Mouse (Mus musculus): ENCODE measurements around the gene Hnrnpl. TPM values are rescaled to one million over a fixed set of nuclear protein-coding genes. Genes with fewer than 3 reads are reported as not detected.

Hnrnpl gene
- polyA plus RNA-seq, 1 experiment from 2014 or later, result 88.6 TPM

DNA sequence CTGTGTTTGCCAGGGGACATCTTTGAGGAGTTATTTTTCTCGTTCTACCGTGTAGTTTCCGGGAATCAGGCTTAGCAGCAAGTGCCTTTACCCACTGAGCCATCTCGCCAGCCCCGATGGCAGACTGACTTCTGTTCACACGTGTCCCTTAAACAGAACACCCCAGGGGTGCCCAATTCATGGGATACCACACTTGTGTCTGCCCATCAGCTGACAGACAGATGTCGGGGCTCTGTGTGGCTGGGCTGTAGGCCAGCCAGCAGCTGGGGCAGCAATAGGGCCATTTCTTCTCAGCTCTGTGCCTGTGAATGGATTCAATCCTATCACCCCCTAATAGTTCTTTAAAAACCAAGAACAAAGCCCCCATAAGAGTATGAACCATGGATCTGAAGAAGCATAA, 33.2 kb upstream of the Hnrnpl start:
- Histone ChIP-seq H3K9me3 (ENCODE audit: low read length) (no peaks in the 10 kb centered on the region), H3K36me3 (replicated peaks; ENCODE audit: insufficient read depth, low read length) (peaks cover 8% of the 10 kb centered on the region), H3K27ac (ENCODE audit: low read depth) (no peak overlapping the region), H3K4me3 (ENCODE audit: low read depth, low read length) (no peak overlapping the region), H3K27me3 (ENCODE audit: insufficient read depth, low read length) (no peaks in the 10 kb centered on the region), H3K9ac (replicated peaks) (no peak overlapping the region), H3K4me1 (ENCODE audit: insufficient read depth) (peaks cover under 1% of the 10 kb centered on the region), H3K4me2 (ENCODE audit: low read depth, low read length) (no peak overlapping the region)
- no peak for ATAC-seq
- TF ChIP-seq CTCF (IDR thresholded peaks at IDR 0.05; ENCODE audit: low read depth) (no peak), EP300 (IDR thresholded peaks at IDR 0.05; ENCODE audit: low read depth) (no peak)
- WGBS (ENCODE audit: insufficient replicate concordance), result 81% methylated on average over 7 of the region's 7 CpGs
- no peak for DNase-seq

DNA sequence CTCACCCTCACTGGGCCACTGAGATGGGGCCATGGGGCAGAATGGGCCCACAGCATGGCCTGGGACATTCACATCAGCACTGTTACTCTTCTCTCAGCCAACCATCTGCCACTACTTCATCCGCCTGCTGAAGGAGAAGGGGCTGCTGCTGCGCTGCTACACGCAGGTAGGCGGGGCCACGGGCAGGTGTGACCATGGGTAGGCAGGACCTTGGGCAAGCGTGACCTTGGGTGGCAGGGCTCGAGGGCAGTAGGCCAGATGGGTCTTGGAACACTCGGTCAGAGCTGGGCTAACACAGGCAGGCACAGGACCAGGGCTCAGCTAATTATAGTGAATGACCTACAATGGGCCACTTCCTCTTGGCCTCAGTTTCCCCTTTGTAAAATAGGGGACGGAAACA, 29.5 kb upstream of the Hnrnpl start:
- Histone ChIP-seq H3K4me1 (ENCODE audit: insufficient read depth) (peaks cover 10% of the 10 kb centered on the region), H3K4me2 (ENCODE audit: low read depth, low read length) (no peak overlapping the region), H3K36me3 (replicated peaks; ENCODE audit: insufficient read depth, low read length) (peaks cover 12% of the 10 kb centered on the region), H3K9ac (replicated peaks) (no peak overlapping the region), H3K9me3 (ENCODE audit: low read length) (no peaks in the 10 kb centered on the region), H3K27me3 (ENCODE audit: insufficient read depth, low read length) (no peaks in the 10 kb centered on the region), H3K4me3 (ENCODE audit: low read depth, low read length) (no peak overlapping the region), H3K27ac (ENCODE audit: low read depth) (no peak overlapping the region)
- 77% methylated on average over 9 of the region's 9 CpGs for WGBS (ENCODE audit: insufficient replicate concordance)
- no peak for TF ChIP-seq CTCF (IDR thresholded peaks at IDR 0.05; ENCODE audit: low read depth)
- no peak for TF ChIP-seq EP300 (IDR thresholded peaks at IDR 0.05; ENCODE audit: low read depth)
- ATAC-seq, result no peak
- DNase-seq, result no peak

DNA sequence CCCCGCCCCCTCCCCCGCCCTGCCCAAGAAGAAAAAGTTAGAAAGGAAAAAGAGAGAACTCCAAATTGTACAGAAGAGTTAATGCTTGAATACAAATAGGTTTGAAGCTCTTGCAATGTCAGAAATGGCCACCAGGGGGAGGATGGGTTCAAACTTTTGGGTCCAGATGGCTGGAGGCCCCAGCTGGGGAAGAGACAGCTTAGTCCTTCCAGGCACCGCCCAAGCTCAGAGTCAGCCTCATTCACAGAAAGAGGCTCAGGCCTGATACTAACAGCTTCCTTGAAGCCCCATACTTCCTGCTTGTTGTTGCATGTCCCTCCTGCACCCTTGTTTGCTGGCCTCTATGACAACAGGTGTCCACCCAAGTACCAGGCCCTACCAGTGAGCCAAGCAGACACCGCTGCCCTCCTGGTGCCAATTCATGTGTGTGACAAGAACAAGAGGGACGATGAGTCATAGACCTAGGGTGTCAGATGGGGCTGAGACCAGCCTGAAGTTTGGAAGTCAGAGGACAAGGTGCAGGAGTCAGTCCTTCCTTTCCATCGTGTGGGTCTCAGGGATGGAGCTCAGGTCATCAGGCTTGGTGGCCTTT, 28.2 kb upstream of the Hnrnpl start:
- TF ChIP-seq EP300 (IDR thresholded peaks at IDR 0.05; ENCODE audit: low read depth) (no peak), CTCF (IDR thresholded peaks at IDR 0.05; ENCODE audit: low read depth) (peak; percentile 89)
- no peak overlapping the region for H3K9ac ChIP-seq (replicated peaks)
- no peak overlapping the region; the same call in 1 of the 2 replicates for H3K4me2 ChIP-seq (ENCODE audit: low read depth, low read length)

DNA sequence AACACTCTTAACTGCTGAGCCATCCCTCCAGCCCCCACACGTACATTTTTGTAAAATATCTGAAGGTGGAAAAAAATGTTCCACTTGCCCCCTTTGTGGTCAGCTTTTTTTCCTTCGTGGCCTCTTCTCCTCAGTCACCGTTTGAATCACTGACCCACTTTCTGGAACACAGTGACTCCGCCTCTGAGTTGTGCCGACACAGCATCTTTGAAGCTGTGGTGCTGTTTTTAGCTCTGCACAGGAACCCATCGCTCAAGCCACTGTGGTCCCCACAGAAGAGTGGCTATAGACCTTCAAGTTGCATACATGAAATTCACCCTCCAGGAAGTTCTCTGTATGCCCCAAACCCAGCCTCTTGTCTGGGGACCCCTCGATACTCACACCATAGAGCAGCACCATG, 27.5 kb upstream of the Hnrnpl start:
- Histone ChIP-seq H3K36me3 (replicated peaks; ENCODE audit: insufficient read depth, low read length) (peaks cover 12% of the 10 kb centered on the region), H3K9me3 (ENCODE audit: low read length) (no peaks in the 10 kb centered on the region), H3K4me3 (ENCODE audit: low read depth, low read length) (no peak overlapping the region), H3K9ac (replicated peaks) (no peak overlapping the region; the same call in 1 of the 2 replicates), H3K4me1 (ENCODE audit: insufficient read depth) (peaks cover 10% of the 10 kb centered on the region), H3K4me2 (ENCODE audit: low read depth, low read length) (no peak overlapping the region; the same call in 1 of the 2 replicates), H3K27me3 (ENCODE audit: insufficient read depth, low read length) (no peaks in the 10 kb centered on the region), H3K27ac (ENCODE audit: low read depth) (peak overlapping the region; percentile 62)
- ATAC-seq (no peak), DNase-seq (no peak)
- WGBS (ENCODE audit: insufficient replicate concordance), result 45% methylated on average over 7 of the region's 7 CpGs
- TF ChIP-seq CTCF (IDR thresholded peaks at IDR 0.05; ENCODE audit: low read depth) (no peak), EP300 (IDR thresholded peaks at IDR 0.05; ENCODE audit: low read depth) (no peak)

More for the DNA sequence above, 28.2 kb upstream of the Hnrnpl start:
- no peak overlapping the region for H3K4me3 ChIP-seq (ENCODE audit: low read depth, low read length)
- DNase-seq, result peak; percentile 90
- peaks cover 10% of the 10 kb centered on the region for H3K4me1 ChIP-seq (ENCODE audit: insufficient read depth)
- H3K27ac ChIP-seq (ENCODE audit: low read depth), result peak overlapping the region; percentile 62
- H3K27me3 ChIP-seq (ENCODE audit: insufficient read depth, low read length), result no peaks in the 10 kb centered on the region
- 44% methylated on average over 6 of the region's 6 CpGs for WGBS (ENCODE audit: insufficient replicate concordance)
- peak; percentile 74 for ATAC-seq
- no peaks in the 10 kb centered on the region for H3K9me3 ChIP-seq (ENCODE audit: low read length)
- H3K36me3 ChIP-seq (replicated peaks; ENCODE audit: insufficient read depth, low read length), result peaks cover 12% of the 10 kb centered on the region

DNA sequence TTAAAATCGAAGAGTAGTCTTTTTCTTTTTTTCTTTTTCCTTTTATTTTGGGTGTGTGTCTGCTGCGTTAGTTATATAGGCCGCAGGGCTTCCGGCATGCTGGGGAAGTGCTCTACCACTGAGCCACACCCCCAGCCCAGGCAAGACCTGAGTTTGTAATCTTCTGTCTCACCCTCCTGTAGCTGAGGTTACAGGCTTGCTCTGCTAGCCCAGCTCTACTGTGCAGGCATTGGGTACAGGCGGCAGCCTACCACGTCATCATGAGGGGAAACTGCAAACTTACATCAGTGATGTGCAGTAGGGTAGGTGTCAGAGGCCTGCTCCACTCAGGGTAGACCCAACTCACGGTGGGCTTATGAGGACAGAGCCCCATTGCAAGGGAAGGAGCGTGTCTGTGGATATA, 27.1 kb upstream of the Hnrnpl start:
- TF ChIP-seq CTCF (IDR thresholded peaks at IDR 0.05; ENCODE audit: low read depth) (no peak), EP300 (IDR thresholded peaks at IDR 0.05; ENCODE audit: low read depth) (no peak)
- Histone ChIP-seq H3K27ac (ENCODE audit: low read depth) (peak overlapping the region; percentile 62; the same call in 1 of the 2 replicates), H3K9me3 (ENCODE audit: low read length) (no peaks in the 10 kb centered on the region), H3K36me3 (replicated peaks; ENCODE audit: insufficient read depth, low read length) (peaks cover 12% of the 10 kb centered on the region), H3K4me3 (ENCODE audit: low read depth, low read length) (no peak overlapping the region), H3K4me1 (ENCODE audit: insufficient read depth) (peaks cover 10% of the 10 kb centered on the region), H3K4me2 (ENCODE audit: low read depth, low read length) (no peak overlapping the region), H3K9ac (replicated peaks) (no peak overlapping the region; the same call in 1 of the 2 replicates), H3K27me3 (ENCODE audit: insufficient read depth, low read length) (no peaks in the 10 kb centered on the region)
- DNase-seq (no peak), ATAC-seq (no peak)
- WGBS (ENCODE audit: insufficient replicate concordance), result 58% methylated on average over 8 of the region's 8 CpGs

DNA sequence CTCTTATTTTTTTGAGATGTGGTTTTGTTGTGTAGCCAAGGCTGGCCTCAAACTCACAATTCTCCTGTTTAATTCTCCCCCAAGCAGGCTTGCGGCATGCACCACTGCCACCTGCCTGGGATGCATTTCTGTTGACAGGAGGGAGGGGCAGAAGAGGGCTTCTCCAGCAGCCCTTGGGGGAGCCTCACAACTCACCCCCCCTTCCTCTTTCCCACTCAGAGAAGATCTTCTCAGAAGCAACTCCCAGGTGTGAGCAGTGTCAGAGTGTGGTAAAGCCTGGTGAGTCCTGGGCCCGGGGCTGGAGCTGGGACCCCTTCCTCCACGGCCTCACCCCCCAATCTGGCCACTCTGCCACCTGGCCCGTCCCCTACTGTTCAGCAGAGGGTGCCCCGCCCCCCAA, 23.2 kb upstream of the Hnrnpl start:
- no peak overlapping the region for H3K4me2 ChIP-seq (ENCODE audit: low read depth, low read length)
- ATAC-seq (no peak), DNase-seq (no peak)
- peaks cover 12% of the 10 kb centered on the region for H3K36me3 ChIP-seq (replicated peaks; ENCODE audit: insufficient read depth, low read length)
- no peaks in the 10 kb centered on the region for H3K27me3 ChIP-seq (ENCODE audit: insufficient read depth, low read length)
- H3K4me3 ChIP-seq (ENCODE audit: low read depth, low read length), result no peak overlapping the region
- TF ChIP-seq EP300 (IDR thresholded peaks at IDR 0.05; ENCODE audit: low read depth), result no peak
- no peak for TF ChIP-seq CTCF (IDR thresholded peaks at IDR 0.05; ENCODE audit: low read depth)
- no peak overlapping the region for H3K27ac ChIP-seq (ENCODE audit: low read depth)
- no peak overlapping the region for H3K9ac ChIP-seq (replicated peaks)
- no peaks in the 10 kb centered on the region for H3K9me3 ChIP-seq (ENCODE audit: low read length)
- 67% methylated on average over 3 of the region's 5 CpGs for WGBS (ENCODE audit: insufficient replicate concordance)
- H3K4me1 ChIP-seq (ENCODE audit: insufficient read depth), result peaks cover 19% of the 10 kb centered on the region
